Mouse (Mus musculus) B cell, adult (primary cell): Measurements from ENCODE around the gene Fndc9. TPM values are rescaled to one million over a fixed set of nuclear protein-coding genes. Genes with fewer than 3 reads are reported as not detected.

Source experiments
- total RNA-seq: library from RNA; stranded (reverse); gene quantifications from 4 replicates; pipeline ENCODE4 v1.2.4, GENCODE M21; 2023; ENCODE audit not compliant: inconsistent age

The Fndc9 gene
- not detected in 4 replicates for total RNA-seq

DNA sequence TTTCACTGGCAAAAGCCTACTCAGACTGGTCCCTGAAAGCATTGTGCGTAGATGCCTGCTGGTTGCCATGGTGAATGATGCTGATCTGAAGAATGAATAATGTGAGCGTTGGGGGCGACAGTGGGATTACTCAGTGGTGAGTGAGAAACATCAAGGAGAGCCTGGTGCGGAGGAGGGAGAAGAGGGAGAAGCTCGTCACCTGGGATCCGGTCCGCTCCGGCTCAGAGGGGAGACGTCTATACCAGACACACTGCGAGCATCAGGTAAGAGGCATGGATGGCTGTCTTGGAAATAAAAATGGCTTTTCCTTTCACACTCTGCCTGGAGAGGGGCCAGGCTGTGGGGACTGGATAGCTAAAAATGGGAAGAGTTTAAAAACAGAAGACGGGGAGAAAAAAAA, at the start of gene Fndc9:
Gene Fndc9 (plus strand): TSS at position 198 of the 400 bp plus-strand sequence.

Other genes with a start within 250 kb of the Fndc9 start
- gene Gm12166, start 183.2 kb upstream of the Fndc9 start, total RNA-seq = 0.84 to 6.2 TPM (median 3.8 TPM) in 4 replicates
- gene Adam19, start 179.5 kb upstream of the Fndc9 start, total RNA-seq = 66.1 to 88.2 TPM (median 85.0 TPM) in 4 replicates
- gene Nipal4, start 69.0 kb upstream of the Fndc9 start, total RNA-seq = 0.66 to 1.4 TPM (median 0.99 TPM) in 4 replicates
- 169 to 178 TPM (median 174 TPM) in 4 replicates for gene Cyfip2, start 77.3 kb downstream of the Fndc9 start, total RNA-seq
- gene Itk, start 154.0 kb downstream of the Fndc9 start, total RNA-seq = 1.2 to 2.1 TPM (median 1.7 TPM) in 4 replicates
- gene Fam71b, start 161.0 kb downstream of the Fndc9 start, total RNA-seq = not detected in 4 replicates
- 112 to 122 TPM (median 116 TPM) in 4 replicates for gene Med7, start 201.4 kb downstream of the Fndc9 start, total RNA-seq
- 0.21 to 0.51 TPM (median 0.25 TPM) in 4 replicates for gene Havcr2, start 219.4 kb downstream of the Fndc9 start, total RNA-seq